Mouse (Mus musculus): Measurements from ENCODE around the gene Ctsf. TPM values are rescaled to one million over a fixed set of nuclear protein-coding genes. Genes with fewer than 3 reads are reported as not detected.
A peak's percentile ranks its signal among the peaks of the same experiment; 100 is the strongest.
"Not testable (repeated sequence)": the region's sequence is repeated elsewhere in the genome, so short reads cannot be mapped to it uniquely, and the experiment has no call there.

Ctsf gene
- polyA plus RNA-seq, 1 experiment from 2014 or later, result 26.9 TPM

DNA sequence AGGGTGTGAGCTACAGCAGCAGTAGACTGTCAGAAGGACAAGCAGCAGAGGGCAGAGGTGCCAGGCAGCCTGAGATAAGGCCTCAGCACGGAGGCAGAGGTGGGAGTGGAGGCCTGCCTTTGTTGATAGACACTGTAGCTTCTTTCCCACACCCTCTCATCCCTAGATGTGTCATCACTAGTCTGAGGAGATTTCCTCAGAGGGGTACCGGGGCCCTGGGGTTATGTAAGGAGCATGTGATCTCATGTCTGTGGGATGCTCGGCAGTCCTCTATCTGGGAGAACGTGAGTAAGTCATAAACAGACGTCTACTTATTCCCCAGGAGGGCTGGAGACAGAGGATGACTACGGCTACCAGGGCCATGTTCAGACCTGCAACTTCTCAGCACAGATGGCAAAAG lies 4.2 kb downstream of the Ctsf start:
- Histone ChIP-seq H3K4me3 (no peak overlapping the region), H3K36me3 (replicated peaks) (peaks cover 18% of the 10 kb centered on the region), H3K9me3 (no peaks in the 10 kb centered on the region), H3K27ac (replicated peaks) (no peak overlapping the region), H3K27me3 (replicated peaks; ENCODE audit: low read depth, poor library complexity, severe bottlenecking) (peaks cover 16% of the 10 kb centered on the region), H3K4me1 (peaks cover 21% of the 10 kb centered on the region)
- 80% methylated on average over 6 of the region's 6 CpGs for WGBS
- no peak for DNase-seq (ENCODE audit: low spot score)

DNA sequence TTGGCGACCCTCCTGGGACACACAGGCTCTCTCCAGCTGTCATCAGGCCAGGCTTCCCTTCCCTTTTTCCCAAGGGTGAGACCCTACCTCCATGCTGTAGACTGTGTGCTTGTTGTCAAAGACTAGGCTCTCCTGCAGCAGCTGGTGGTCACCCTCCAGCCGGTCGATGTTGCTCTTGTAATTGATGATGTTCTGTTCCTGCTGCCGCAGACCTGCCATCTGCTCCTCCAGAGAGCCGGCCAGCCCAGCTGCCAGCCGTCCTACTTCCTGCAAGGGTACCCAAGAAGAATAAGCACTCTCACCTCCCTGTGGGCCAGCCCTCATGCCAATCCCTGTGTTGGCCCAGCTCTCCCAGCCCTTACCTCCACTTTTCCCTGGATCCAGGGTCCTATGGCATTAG lies 8.1 kb downstream of the Ctsf start:
- H3K9me3 ChIP-seq, result no peaks in the 10 kb centered on the region
- no peak for DNase-seq (ENCODE audit: low spot score)
- WGBS, result 85% methylated on average over 6 of the region's 6 CpGs

DNA sequence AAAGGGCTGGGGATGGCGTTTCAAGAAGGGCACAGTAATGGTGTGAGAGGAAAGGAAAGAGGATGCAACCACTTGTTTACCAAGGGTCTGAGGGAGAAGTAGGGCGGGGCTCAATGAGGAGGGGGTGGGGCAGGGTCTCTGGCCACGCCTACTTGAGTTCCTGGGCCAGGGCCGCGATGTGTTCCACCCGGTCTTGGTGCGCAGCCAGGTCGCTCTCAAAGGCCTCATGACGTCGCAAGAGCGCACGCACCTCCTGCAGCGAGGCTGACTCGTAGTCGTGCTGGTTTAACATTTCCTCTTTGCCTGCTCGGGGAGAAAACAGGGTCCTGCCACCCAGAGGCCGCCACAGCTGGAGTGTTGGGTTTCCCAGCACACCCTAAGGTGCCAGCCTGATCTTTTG lies 10.2 kb downstream of the Ctsf start:
- WGBS, result 7% methylated on average over 17 of the region's 17 CpGs
- Histone ChIP-seq H3K9me3 (no peaks in the 10 kb centered on the region), H3K36me3 (replicated peaks) (peaks cover 12% of the 10 kb centered on the region), H3K27ac (replicated peaks) (no peak overlapping the region), H3K4me3 (peak overlapping the region; percentile 23; the same call in 1 of the 2 replicates), H3K27me3 (replicated peaks; ENCODE audit: low read depth, poor library complexity, severe bottlenecking) (peaks cover 25% of the 10 kb centered on the region), H3K4me1 (peaks cover 9% of the 10 kb centered on the region)
- DNase-seq (ENCODE audit: low spot score), result peak; percentile 27

More for the DNA sequence above, 8.1 kb downstream of the Ctsf start:
- peaks cover 9% of the 10 kb centered on the region for H3K4me1 ChIP-seq
- H3K27me3 ChIP-seq (replicated peaks; ENCODE audit: low read depth, poor library complexity, severe bottlenecking), result peaks cover 25% of the 10 kb centered on the region
- no peak overlapping the region for H3K4me3 ChIP-seq
- no peak overlapping the region for H3K27ac ChIP-seq (replicated peaks)
- H3K36me3 ChIP-seq (replicated peaks), result peaks cover 17% of the 10 kb centered on the region

DNA sequence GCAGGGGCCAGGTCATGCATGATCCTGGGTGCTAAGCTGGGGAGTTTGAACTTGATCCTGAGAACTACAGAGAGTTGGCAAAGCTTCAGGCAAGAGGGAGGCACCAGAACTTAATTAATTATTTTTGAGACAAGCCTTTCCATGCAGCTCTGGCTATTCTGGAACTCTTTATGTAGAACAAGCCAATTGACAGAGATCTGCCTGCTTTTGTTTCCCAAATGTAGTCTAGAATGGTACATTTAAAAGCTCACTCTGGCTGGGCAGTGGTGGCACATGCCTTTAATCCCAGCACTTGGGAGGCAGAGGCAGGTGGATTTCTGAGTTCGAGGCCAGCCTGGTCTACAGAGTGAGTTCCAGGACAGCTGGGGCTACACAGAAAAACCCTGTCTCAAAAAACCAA lies 19.7 kb downstream of the Ctsf start:
- not testable (repeated sequence) for H3K9me3 ChIP-seq; H3K36me3 ChIP-seq (replicated peaks); H3K4me3 ChIP-seq; DNase-seq (ENCODE audit: low spot score); H3K27ac ChIP-seq (replicated peaks)
- Histone ChIP-seq H3K4me1 (peaks cover 30% of the 10 kb centered on the region), H3K27me3 (replicated peaks; ENCODE audit: low read depth, poor library complexity, severe bottlenecking) (peaks cover 11% of the 10 kb centered on the region)
- WGBS, result 91% methylated on average over 1 of the region's 1 CpGs

DNA sequence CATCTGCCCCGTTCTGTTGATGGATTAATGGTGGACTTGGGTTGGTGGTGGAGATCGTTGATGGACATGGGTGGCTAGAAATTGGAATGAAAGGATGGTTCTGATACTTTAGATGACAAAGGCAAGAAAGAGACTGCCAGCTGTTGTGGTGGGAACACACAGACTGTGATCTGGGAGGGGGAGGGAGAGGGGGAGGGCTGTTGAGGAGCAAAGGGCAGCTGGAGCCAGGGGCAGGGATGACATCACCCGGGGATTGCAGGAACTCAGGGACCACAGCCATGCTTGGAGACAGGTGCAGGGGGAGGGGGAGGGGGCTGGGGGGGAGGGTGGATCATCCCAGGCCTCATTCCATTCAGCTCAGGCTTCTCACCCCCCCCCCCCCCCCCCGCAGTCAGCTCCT lies 21.3 kb downstream of the Ctsf start:
- Histone ChIP-seq H3K27me3 (replicated peaks; ENCODE audit: low read depth, poor library complexity, severe bottlenecking) (peaks cover 11% of the 10 kb centered on the region), H3K36me3 (replicated peaks) (no peaks in the 10 kb centered on the region), H3K27ac (replicated peaks) (no peak overlapping the region), H3K9me3 (no peaks in the 10 kb centered on the region), H3K4me3 (no peak overlapping the region), H3K4me1 (peaks cover 36% of the 10 kb centered on the region)
- peak; percentile 30 for DNase-seq (ENCODE audit: low spot score)
- 65% methylated on average over 4 of the region's 4 CpGs for WGBS

DNA sequence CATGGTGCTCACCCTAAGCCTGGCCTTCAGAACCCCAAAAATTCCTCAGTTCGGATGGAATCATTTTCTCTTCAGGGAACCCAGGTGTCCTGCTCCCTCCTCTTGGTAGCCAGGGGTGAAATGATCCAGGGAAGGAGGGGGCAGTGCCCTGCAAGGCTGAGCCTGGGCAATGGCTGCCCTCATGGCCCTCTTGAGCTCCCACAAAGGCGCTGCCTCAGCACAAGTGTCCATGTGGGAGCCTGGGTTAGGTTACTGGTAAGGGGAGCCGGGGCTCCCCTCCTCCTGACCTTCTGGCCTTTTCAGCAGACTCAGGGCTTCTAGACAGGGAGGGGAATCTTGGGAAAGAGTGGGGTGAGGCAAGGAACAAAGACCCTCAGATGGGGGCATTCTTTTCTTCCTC lies 21.8 kb downstream of the Ctsf start:
- H3K9me3 ChIP-seq, result no peaks in the 10 kb centered on the region
- H3K4me3 ChIP-seq, result 0 out of 2 replicates have a peak overlapping the region, but pooled peaks have one; percentile 89
- no peak for DNase-seq (ENCODE audit: low spot score)
- H3K36me3 ChIP-seq (replicated peaks), result no peaks in the 10 kb centered on the region
- 57% methylated on average over 3 of the region's 3 CpGs for WGBS
- peaks cover 11% of the 10 kb centered on the region for H3K27me3 ChIP-seq (replicated peaks; ENCODE audit: low read depth, poor library complexity, severe bottlenecking)
- peaks cover 36% of the 10 kb centered on the region for H3K4me1 ChIP-seq
- 0 out of 2 replicates have a peak overlapping the region, but pooled peaks have one; percentile 5 for H3K27ac ChIP-seq (replicated peaks)

DNA sequence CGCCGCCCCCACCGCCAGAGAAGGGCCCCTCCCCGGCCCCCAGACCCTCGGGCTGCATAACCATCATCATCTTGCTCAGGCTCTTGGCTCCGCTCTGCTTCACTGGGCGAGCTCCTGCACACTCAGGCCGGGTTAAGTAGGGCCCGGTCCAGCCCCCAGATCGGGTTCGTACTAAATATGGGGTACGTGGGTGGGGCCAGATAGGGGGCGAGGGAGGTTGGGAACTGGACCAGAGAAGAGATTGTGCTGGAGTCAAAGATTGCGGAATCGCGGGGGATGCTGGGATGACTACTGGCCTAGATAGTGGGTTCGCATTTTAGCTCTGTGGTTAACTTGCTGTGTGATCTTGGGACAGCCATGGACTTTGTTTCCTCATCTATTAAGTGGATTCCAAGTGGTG lies 22.9 kb downstream of the Ctsf start, which contains the start of gene Actn3:
Actn3 (minus strand) TSS at position 125 of the 400 bp plus-strand sequence.
- H3K27ac ChIP-seq (replicated peaks), result peak within 1 kb of the TSS; percentile 78

DNA sequence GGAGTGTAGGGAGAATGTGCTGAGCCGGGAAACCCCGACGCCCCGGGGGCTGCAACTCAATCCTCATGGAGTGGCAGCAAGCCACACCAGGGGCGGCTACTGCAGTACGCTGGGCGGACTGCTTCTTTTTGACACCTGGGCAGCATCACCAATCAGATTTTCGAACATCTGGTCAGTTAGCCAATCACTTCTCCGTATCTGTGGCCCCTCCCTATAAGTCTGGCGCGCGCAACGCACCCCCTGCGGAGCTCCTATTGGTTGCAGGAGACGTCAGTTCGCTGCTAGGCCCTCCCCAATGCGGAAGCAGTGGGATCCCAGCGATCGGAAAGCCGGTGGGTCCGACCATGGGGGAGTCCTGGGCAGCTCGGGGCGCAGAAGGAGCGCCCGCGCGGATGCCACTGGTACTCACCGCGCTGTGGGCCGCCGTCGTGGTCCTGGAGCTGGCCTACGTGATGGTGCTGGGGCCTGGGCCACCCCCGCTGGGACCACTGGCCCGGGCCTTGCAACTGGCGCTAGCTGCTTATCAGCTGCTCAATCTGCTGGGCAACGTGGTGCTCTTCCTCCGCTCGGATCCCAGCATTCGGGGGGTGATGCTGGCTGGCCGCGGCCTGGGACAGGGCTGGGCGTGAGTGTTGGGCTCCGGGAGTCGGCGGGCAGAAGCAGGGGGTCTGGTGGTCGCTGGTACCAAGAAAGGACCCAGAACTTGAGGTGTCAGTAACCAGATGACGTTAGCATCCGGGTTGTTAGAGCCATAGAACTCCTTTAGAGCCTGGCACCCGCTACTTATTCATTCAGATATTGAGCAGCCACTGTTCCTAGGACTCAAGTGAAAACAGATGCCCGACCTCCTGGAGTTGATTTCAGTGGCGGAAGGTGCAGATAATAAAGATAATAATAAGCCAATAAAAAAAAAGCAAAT lies 23.7 kb downstream of the Ctsf start, which contains the start of gene Zdhhc24:
Zdhhc24 (plus strand) TSS at position 264 of the 919 bp plus-strand sequence.
- 1% methylated on average over 52 of the region's 52 CpGs for WGBS
- Histone ChIP-seq H3K27me3 (replicated peaks; ENCODE audit: low read depth, poor library complexity, severe bottlenecking) (peaks cover 11% of the 10 kb centered on the region), H3K27ac (replicated peaks) (peak within 1 kb of the TSS; percentile 78), H3K4me3 (peak within 1 kb of the TSS; percentile 89), H3K4me1 (peaks cover 36% of the 10 kb centered on the region), H3K36me3 (replicated peaks) (peaks cover 4% of the 10 kb centered on the region; the same call in 1 of the 2 replicates), H3K9me3 (no peaks in the 10 kb centered on the region)
- DNase-seq (ENCODE audit: low spot score), result peak; percentile 97

More for the DNA sequence above, 22.9 kb downstream of the Ctsf start, which contains the start of gene Actn3:
- Histone ChIP-seq H3K9me3 (no peaks in the 10 kb centered on the region), H3K27me3 (replicated peaks; ENCODE audit: low read depth, poor library complexity, severe bottlenecking) (peaks cover 11% of the 10 kb centered on the region), H3K4me3 (peak within 1 kb of the TSS; percentile 89), H3K4me1 (peaks cover 36% of the 10 kb centered on the region), H3K36me3 (replicated peaks) (no peaks in the 10 kb centered on the region)
- 2% methylated on average over 17 of the region's 17 CpGs for WGBS
- peak; percentile 40 for DNase-seq (ENCODE audit: low spot score)

DNA sequence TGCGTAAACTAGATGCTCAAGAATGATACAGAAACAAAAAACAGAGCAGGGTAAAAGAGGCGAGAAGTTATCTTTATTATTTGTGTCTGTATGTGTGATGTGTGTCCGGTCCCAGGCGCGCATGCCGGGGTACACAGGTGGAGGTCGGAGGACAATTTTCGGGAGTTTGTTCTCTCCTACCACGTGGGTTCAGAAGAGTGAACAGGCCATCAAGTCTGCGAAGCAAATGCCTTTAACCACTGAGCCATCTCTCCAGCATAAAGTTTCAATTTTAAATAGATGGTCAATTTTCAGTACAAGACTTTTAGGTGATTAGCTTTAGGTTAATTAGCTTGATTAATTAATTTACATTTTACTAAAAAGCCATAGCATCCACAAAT lies 24.4 kb downstream of the Ctsf start:
- H3K36me3 ChIP-seq (replicated peaks), result peaks cover 4% of the 10 kb centered on the region; the same call in 1 of the 2 replicates

DNA sequence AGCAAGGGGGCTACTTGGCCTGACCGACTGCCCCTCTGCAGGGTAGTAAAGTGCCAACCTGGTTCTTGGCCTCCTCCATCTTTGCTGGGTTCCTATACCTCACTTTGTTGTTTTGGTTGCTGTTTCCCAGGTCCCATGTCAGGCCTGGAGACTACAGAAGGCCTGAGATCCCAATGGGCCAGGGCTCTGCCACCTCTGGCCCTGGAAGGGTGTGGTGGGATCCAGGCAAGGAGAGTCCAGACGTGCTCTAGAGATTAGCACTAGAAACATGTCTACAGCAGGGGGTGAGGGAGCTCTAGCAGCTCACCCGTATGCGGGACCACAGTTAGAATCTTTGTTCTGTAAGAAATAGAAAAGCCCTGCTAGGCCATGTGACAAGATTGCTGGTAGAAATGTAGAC lies 29.0 kb downstream of the Ctsf start:
- Histone ChIP-seq H3K4me1 (peaks cover 13% of the 10 kb centered on the region), H3K36me3 (replicated peaks) (peaks cover 4% of the 10 kb centered on the region; the same call in 1 of the 2 replicates), H3K27ac (replicated peaks) (no peak overlapping the region), H3K4me3 (no peak overlapping the region), H3K9me3 (no peaks in the 10 kb centered on the region), H3K27me3 (replicated peaks; ENCODE audit: low read depth, poor library complexity, severe bottlenecking) (no peaks in the 10 kb centered on the region)
- WGBS, result 83% methylated on average over 4 of the region's 4 CpGs
- DNase-seq (ENCODE audit: low spot score), result no peak

More for the DNA sequence above, 24.4 kb downstream of the Ctsf start:
- WGBS, result 63% methylated on average over 10 of the region's 10 CpGs
- peaks cover 36% of the 10 kb centered on the region for H3K4me1 ChIP-seq
- H3K9me3 ChIP-seq, result no peaks in the 10 kb centered on the region
- H3K27ac ChIP-seq (replicated peaks), result no peak overlapping the region
- peaks cover 11% of the 10 kb centered on the region for H3K27me3 ChIP-seq (replicated peaks; ENCODE audit: low read depth, poor library complexity, severe bottlenecking)
- no peak for DNase-seq (ENCODE audit: low spot score)
- H3K4me3 ChIP-seq, result peak overlapping the region; percentile 89

DNA sequence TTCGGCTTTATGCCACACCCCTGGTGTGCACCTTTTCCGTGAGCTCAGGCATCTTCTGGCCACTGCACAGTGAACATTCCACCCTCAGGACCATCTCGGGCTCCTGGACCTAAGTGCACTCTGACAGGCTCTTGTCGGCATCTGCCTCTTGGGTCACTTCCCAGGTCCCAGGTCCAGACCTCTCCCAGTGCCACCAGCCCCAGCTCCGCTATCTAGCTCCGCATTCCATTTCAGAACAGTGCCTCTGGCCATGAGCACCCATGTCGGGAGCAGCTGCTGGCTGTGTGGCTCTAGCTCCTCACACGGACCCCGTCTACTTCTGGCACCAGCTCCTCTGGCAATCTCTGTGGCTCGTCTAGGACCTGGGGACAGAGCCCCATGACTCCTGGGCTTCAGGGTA lies 34.9 kb downstream of the Ctsf start:
- Histone ChIP-seq H3K27ac (replicated peaks) (no peak overlapping the region), H3K9me3 (no peaks in the 10 kb centered on the region), H3K4me1 (no peaks in the 10 kb centered on the region), H3K4me3 (no peak overlapping the region), H3K27me3 (replicated peaks; ENCODE audit: low read depth, poor library complexity, severe bottlenecking) (no peaks in the 10 kb centered on the region), H3K36me3 (replicated peaks) (peaks cover 37% of the 10 kb centered on the region)
- DNase-seq (ENCODE audit: low spot score), result no peak
- WGBS, result 87% methylated on average over 10 of the region's 10 CpGs

DNA sequence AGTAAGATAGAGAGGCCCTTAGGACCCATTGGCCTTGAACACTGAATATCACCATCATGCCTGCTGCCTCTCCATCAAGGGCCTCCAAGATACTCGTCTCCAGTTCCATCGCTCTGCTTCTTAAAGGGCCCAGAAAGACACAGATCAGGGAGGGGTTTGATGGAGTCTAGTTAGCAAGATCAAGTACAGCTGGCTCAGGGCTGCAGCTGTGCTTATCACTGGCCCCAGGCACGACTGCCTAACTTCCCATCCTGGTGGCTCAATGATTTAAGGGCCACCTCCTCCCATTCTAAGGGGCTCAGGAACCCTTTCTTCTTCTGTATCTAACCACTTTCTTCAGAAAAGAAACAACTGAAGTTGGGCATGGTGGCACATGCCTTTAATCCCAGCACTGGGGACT lies 36.9 kb downstream of the Ctsf start:
- Histone ChIP-seq H3K27me3 (replicated peaks; ENCODE audit: low read depth, poor library complexity, severe bottlenecking) (no peaks in the 10 kb centered on the region), H3K4me3 (no peak overlapping the region), H3K27ac (replicated peaks) (no peak overlapping the region), H3K4me1 (no peaks in the 10 kb centered on the region), H3K9me3 (no peaks in the 10 kb centered on the region), H3K36me3 (replicated peaks) (peaks cover 41% of the 10 kb centered on the region)
- 85% methylated on average over 3 of the region's 3 CpGs for WGBS
- no peak for DNase-seq (ENCODE audit: low spot score)

Measured in embryonic facial prominence, embryonic 10.5 days (tissue).